Mouse (Mus musculus): ENCODE data around the gene Hk2.
A peak's percentile ranks its signal among the peaks of the same experiment; 100 is the strongest.

Gene Hk2

GRCm38 (mm10) chr6:82774321-82774764 lies at the start of gene Hk2:
Gene Hk2 (minus strand): TSS chr6:82774454.
- peak; percentile 65 for DNase-seq (ENCODE audit: low read depth, low spot score)

GRCm38 (mm10) chr6:82821758-82822253 lies 47.6 kb upstream of the Hk2 start:
- no peak for DNase-seq (ENCODE audit: low read depth, low spot score)

- DNase-seq (ENCODE audit: low read depth, low spot score): no peak
Observed at GRCm38 (mm10) chr6:82820716-82821115, 46.5 kb upstream of the Hk2 start.

- no peak for DNase-seq (ENCODE audit: low read depth, low spot score)
Observed at GRCm38 (mm10) chr6:82814821-82815220, 40.6 kb upstream of the Hk2 start.

GRCm38 (mm10) chr6:82807984-82808700 lies 33.9 kb upstream of the Hk2 start:
- no peak for DNase-seq (ENCODE audit: low read depth, low spot score)

GRCm38 (mm10) chr6:82806971-82807370 lies 32.7 kb upstream of the Hk2 start:
- no peak for DNase-seq (ENCODE audit: low read depth, low spot score)

- DNase-seq (ENCODE audit: low read depth, low spot score): no peak
Observed at GRCm38 (mm10) chr6:82806503-82806902, 32.2 kb upstream of the Hk2 start.

GRCm38 (mm10) chr6:82805894-82806293 lies 31.6 kb upstream of the Hk2 start:
- DNase-seq (ENCODE audit: low read depth, low spot score): no peak

GRCm38 (mm10) chr6:82804984-82805383 lies 30.7 kb upstream of the Hk2 start:
- DNase-seq (ENCODE audit: low read depth, low spot score): no peak

- DNase-seq (ENCODE audit: low read depth, low spot score): no peak
Observed at GRCm38 (mm10) chr6:82798202-82798737, 24.0 kb upstream of the Hk2 start.

- no peak for DNase-seq (ENCODE audit: low read depth, low spot score)
Observed at GRCm38 (mm10) chr6:82797300-82797839, 23.1 kb upstream of the Hk2 start.

GRCm38 (mm10) chr6:82790864-82791263 lies 16.6 kb upstream of the Hk2 start:
- no peak for DNase-seq (ENCODE audit: low read depth, low spot score)

- no peak for DNase-seq (ENCODE audit: low read depth, low spot score)
Observed at GRCm38 (mm10) chr6:82783906-82784305, 9.7 kb upstream of the Hk2 start.

- DNase-seq (ENCODE audit: low read depth, low spot score): no peak
Observed at GRCm38 (mm10) chr6:82780802-82781393, 6.6 kb upstream of the Hk2 start.

- no peak for DNase-seq (ENCODE audit: low read depth, low spot score)
Observed at GRCm38 (mm10) chr6:82780369-82780768, 6.1 kb upstream of the Hk2 start.

- DNase-seq (ENCODE audit: low read depth, low spot score): no peak
Observed at GRCm38 (mm10) chr6:82777124-82777654, 2.9 kb upstream of the Hk2 start.

GRCm38 (mm10) chr6:82775386-82775785 lies 1.1 kb upstream of the Hk2 start:
- DNase-seq (ENCODE audit: low read depth, low spot score): no peak

- no peak for DNase-seq (ENCODE audit: low read depth, low spot score)
Observed at GRCm38 (mm10) chr6:82773261-82774131, 758 bp downstream of the Hk2 start.

- no peak for DNase-seq (ENCODE audit: low read depth, low spot score)
Observed at GRCm38 (mm10) chr6:82772451-82773101, 1.7 kb downstream of the Hk2 start.

- DNase-seq (ENCODE audit: low read depth, low spot score): no peak
Observed at GRCm38 (mm10) chr6:82771981-82772409, 2.3 kb downstream of the Hk2 start.

GRCm38 (mm10) chr6:82771059-82771458 lies 3.2 kb downstream of the Hk2 start:
- DNase-seq (ENCODE audit: low read depth, low spot score): no peak
